ENCODE assay signal across 17 mouse cellular contexts in genomic region chr1:33896666-33897065, GRCm38 (mm10).
"Had no signal": no experiment of that assay in that cellular context is flagged by ENCODE, and none has a peak within 500 bp of the region (broad histone marks: within the 10 kb centered on the region; RNA-seq: fewer than 3 reads in every experiment).

No protein-coding gene starts in this region.

- H3K9me3 ChIP-seq: limb, embryonic 12.5 days; liver, embryonic 13.5 days; lung, embryonic 15.5 days; megakaryocyte, embryonic 14.5 days; midbrain, embryonic 15.5 days; neural tube, embryonic 12.5 days; stomach, embryonic 15.5 days had no signal

- ATAC-seq: liver, postnatal 0 days; midbrain, embryonic 15.5 days had no signal

- H3K4me2 ChIP-seq: limb, embryonic 12.5 days; liver, embryonic 13.5 days; lung, embryonic 15.5 days; midbrain, embryonic 11.5 days; midbrain, embryonic 15.5 days; neural tube, embryonic 12.5 days; stomach, embryonic 15.5 days had no signal

- DNase-seq: kidney, postnatal 36 days; layer of hippocampus, adult 9-11 months; layer of hippocampus, postnatal 36 days; liver; liver, embryonic 13.5 days; liver, postnatal 0 days; lung, postnatal 14 days; right cerebral cortex, postnatal 14 days; thymus, postnatal 4 days had no signal

- H3K27me3 ChIP-seq: limb, embryonic 12.5 days; liver, embryonic 13.5 days; lung, embryonic 15.5 days; midbrain, embryonic 15.5 days; neural tube, embryonic 12.5 days; stomach, embryonic 15.5 days had no signal

- H3K36me3 ChIP-seq: limb, embryonic 12.5 days; liver, embryonic 13.5 days; lung, embryonic 15.5 days; midbrain, embryonic 15.5 days; neural tube, embryonic 12.5 days; stomach, embryonic 15.5 days had no signal

- H3K4me1 ChIP-seq: limb, embryonic 12.5 days; liver, embryonic 13.5 days; lung, embryonic 15.5 days; megakaryocyte, embryonic 14.5 days; midbrain, embryonic 15.5 days; neural tube, embryonic 12.5 days; stomach, embryonic 15.5 days had no signal

- H3K4me3 ChIP-seq: limb, embryonic 12.5 days; liver, embryonic 13.5 days; lung, embryonic 15.5 days; megakaryocyte, embryonic 14.5 days; midbrain, embryonic 15.5 days; neural tube, embryonic 12.5 days; stomach, embryonic 15.5 days had no signal

- H3K27ac ChIP-seq: limb, embryonic 12.5 days; liver, embryonic 13.5 days; lung, embryonic 15.5 days; macrophage; midbrain, embryonic 15.5 days; neural tube, embryonic 12.5 days; stomach, embryonic 15.5 days had no signal

- H3K9ac ChIP-seq: limb, embryonic 12.5 days; liver, embryonic 13.5 days; liver, postnatal 0 days; lung, embryonic 15.5 days; midbrain, embryonic 15.5 days; neural tube, embryonic 12.5 days; stomach, embryonic 15.5 days had no signal
